Mouse (Mus musculus): ENCODE data around the gene Lsamp.

DNA sequence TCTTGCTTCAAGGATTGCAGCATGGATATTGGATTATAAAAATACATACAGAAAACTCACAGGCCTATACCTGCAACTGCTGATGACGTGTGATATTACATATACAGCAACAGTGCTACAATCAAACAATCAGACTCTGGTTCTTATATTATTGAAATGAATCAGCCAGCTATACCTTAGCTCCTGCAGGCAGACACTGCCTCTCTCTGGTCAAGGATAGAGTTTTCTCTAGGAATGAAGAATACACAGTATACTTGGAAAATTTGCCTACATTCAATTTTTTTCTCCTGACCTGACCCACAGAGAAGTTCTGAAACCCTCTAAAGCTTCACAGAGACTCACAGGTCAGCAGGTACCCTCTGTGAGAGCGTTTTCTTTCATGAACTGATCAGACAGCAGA, 1105.9 kb downstream of the Lsamp start:
- TF ChIP-seq CTCF (conservative IDR thresholded peaks at IDR 0.05 in 1 of 2, IDR thresholded peaks at IDR 0.05 in 1 of 2; ENCODE audit: low read depth in 2 of 2, low read length in 2 of 2) (no peak), NELFE (IDR thresholded peaks at IDR 0.05; ENCODE audit: low read depth, low read length) (no peak), POLR2A (IDR thresholded peaks at IDR 0.05; ENCODE audit: low read depth, low read length) (no peak), GABPA (IDR thresholded peaks at IDR 0.05; ENCODE audit: insufficient replicate concordance, low read depth, low read length) (no peak), HCFC1 (IDR thresholded peaks at IDR 0.05; ENCODE audit: low read depth, low read length) (no peak)
